Mouse (Mus musculus): ENCODE measurements around the gene Mmp20. TPM values are rescaled to one million over a fixed set of nuclear protein-coding genes. Genes with fewer than 3 reads are reported as not detected.

Mmp20 gene
- total and polyA plus RNA-seq, 3 experiments, result not detected

DNA sequence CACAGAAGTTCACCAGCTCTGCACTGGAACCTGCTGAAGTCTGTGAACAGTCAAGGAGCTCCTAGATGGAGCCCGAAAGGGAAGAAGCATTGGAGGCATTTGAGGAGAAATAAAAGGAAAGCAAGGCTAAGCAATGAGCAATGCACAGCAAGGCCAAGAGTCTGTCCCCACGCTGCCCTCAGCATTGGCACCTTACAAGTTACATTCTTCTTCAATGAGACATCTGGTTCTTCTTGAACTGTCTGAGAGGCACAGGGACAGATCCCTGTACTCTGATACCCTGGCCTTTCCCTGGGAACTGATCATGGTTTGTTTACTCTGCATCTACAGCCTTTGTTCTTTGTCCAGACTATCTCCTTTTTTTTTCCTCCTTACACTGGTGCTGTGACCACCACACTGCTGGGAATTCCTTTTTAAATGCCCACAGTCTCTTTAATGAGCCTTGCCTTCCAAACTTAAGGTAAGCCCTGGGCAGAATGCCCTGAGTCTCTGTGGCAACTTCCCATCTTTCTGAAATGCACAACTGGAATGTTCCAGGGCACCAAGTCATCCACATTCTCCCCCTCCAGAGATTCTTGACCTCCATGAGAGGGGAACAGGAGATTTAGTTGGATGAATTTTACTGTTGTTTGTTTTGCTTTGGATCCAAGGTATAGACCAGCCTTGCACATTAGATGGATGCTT lies 50.3 kb downstream of the Mmp20 start:
- 56% methylated on average over 2 of the region's 2 CpGs for WGBS
- H3K4me3 ChIP-seq, result no peak overlapping the region
- no peak overlapping the region for H3K9ac ChIP-seq (ENCODE audit: low read depth, low read length)
- intact Hi-C loops (cut with DNase I), result no loop called here
- H3K4me1 ChIP-seq (ENCODE audit: control insufficient read depth, insufficient read depth, low read length), result no peaks in the 10 kb centered on the region
- H3K27me3 ChIP-seq (ENCODE audit: control insufficient read depth, insufficient read depth, low read length), result no peaks in the 10 kb centered on the region
- H3K36me3 ChIP-seq (ENCODE audit: control insufficient read depth, insufficient read depth, low read length), result no peaks in the 10 kb centered on the region
- TF ChIP-seq EP300 (IDR thresholded peaks at IDR 0.05; ENCODE audit: insufficient read depth, low read depth, low read length), result no peak
- no peak for TF ChIP-seq POLR2A (IDR thresholded peaks at IDR 0.05; ENCODE audit: insufficient read depth, low read depth, low read length)
- TF ChIP-seq CTCF (IDR thresholded peaks at IDR 0.05), result no peak
- no peak overlapping the region for H3K27ac ChIP-seq
- H3K79me2 ChIP-seq (replicated peaks; ENCODE audit: control insufficient read depth, insufficient read depth, low read length), result no peaks in the 10 kb centered on the region
- no peak for DNase-seq

DNA sequence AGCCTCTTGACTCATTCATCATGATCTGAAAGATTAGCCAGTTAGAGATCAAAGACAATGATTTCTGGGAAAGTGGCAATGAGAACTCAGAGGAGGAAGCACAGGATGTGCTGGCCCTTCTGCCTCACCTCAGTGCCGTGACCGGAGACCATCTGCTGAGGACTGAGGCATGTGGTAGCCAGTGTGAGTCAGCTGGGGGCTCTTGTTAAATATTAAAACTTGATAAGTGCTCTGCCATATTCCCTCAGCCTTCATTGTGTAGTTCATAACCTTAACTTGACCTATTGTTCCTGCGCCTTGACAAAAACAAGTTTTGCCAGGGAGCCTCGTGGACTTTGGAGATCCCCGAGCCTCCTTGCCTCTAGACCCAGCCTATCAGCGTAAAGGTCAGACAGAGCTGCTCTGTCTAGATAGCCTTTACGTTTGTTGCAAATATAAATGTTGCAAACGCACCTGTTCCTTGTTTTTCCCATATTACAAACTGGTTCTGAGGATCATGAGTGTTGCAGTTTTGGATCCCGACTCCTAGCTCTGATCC lies 54.1 kb downstream of the Mmp20 start:
- TF ChIP-seq POLR2A (IDR thresholded peaks at IDR 0.05; ENCODE audit: insufficient read depth, low read depth, low read length) (no peak), EP300 (IDR thresholded peaks at IDR 0.05; ENCODE audit: insufficient read depth, low read depth, low read length) (no peak), CTCF (IDR thresholded peaks at IDR 0.05) (no peak)
- H3K27ac ChIP-seq, result no peak overlapping the region
- no peak for DNase-seq
- no peak overlapping the region for H3K9ac ChIP-seq (ENCODE audit: low read depth, low read length)
- H3K27me3 ChIP-seq (ENCODE audit: control insufficient read depth, insufficient read depth, low read length), result no peaks in the 10 kb centered on the region
- no peaks in the 10 kb centered on the region for H3K79me2 ChIP-seq (replicated peaks; ENCODE audit: control insufficient read depth, insufficient read depth, low read length)
- H3K4me1 ChIP-seq (ENCODE audit: control insufficient read depth, insufficient read depth, low read length), result no peaks in the 10 kb centered on the region
- 74% methylated on average over 9 of the region's 9 CpGs for WGBS
- intact Hi-C loops (cut with DNase I), result no loop called here
- H3K36me3 ChIP-seq (ENCODE audit: control insufficient read depth, insufficient read depth, low read length), result no peaks in the 10 kb centered on the region
- no peak overlapping the region for H3K4me3 ChIP-seq

DNA sequence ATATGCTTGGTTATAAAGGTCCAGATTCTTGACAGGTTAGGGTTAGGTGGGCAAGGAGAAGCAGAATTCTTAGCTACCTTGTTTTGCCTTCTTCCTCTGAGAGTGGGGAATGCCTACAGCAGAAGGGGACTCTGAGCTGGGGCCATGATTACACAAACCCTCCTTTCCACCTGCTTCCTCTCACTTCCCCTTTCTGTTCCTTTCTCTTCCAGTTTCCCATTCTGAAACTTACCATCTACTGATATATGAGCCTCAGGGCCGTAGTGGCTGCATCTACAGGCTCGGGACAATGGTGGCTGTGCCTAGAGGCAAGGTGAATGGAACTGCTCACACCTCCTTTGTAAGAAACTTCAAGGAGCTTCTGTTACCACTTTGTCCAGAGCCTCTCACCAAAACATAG lies 58.0 kb downstream of the Mmp20 start:
- H3K4me1 ChIP-seq (ENCODE audit: control insufficient read depth, insufficient read depth, low read length), result no peaks in the 10 kb centered on the region
- WGBS, result 44% methylated on average over 2 of the region's 2 CpGs
- no peak overlapping the region for H3K4me3 ChIP-seq
- no peak for DNase-seq
- intact Hi-C loops (cut with DNase I), result no loop called here
- no peaks in the 10 kb centered on the region for H3K27me3 ChIP-seq (ENCODE audit: control insufficient read depth, insufficient read depth, low read length)
- H3K79me2 ChIP-seq (replicated peaks; ENCODE audit: control insufficient read depth, insufficient read depth, low read length), result no peaks in the 10 kb centered on the region
- no peak overlapping the region for H3K27ac ChIP-seq
- TF ChIP-seq POLR2A (IDR thresholded peaks at IDR 0.05; ENCODE audit: insufficient read depth, low read depth, low read length) (no peak), EP300 (IDR thresholded peaks at IDR 0.05; ENCODE audit: insufficient read depth, low read depth, low read length) (no peak), CTCF (IDR thresholded peaks at IDR 0.05) (no peak)
- no peak overlapping the region for H3K9ac ChIP-seq (ENCODE audit: low read depth, low read length)
- H3K36me3 ChIP-seq (ENCODE audit: control insufficient read depth, insufficient read depth, low read length), result no peaks in the 10 kb centered on the region

DNA sequence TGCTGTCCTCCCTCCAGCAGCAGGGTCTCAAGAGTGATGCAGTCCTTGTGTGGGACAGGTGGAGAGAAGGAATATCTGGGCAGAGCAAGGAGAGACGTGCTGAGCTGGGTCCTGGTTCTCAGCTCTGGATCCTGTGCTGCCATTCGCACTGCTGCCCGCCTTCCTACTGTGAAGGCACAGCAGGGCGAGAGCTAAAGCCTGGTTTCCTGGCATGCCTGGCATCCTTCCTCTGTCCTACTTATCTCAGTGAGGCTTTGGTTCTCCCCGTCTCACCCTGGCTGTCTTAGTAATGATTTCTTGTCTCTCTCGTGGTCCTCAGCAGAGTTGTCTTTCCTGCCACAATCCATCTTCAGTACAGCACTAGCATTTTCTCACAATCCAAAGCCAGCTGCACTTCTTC lies 61.8 kb downstream of the Mmp20 start:
- Histone ChIP-seq H3K9ac (ENCODE audit: low read depth, low read length) (no peak overlapping the region), H3K79me2 (replicated peaks; ENCODE audit: control insufficient read depth, insufficient read depth, low read length) (no peaks in the 10 kb centered on the region), H3K4me3 (no peak overlapping the region), H3K36me3 (ENCODE audit: control insufficient read depth, insufficient read depth, low read length) (no peaks in the 10 kb centered on the region), H3K4me1 (ENCODE audit: control insufficient read depth, insufficient read depth, low read length) (no peaks in the 10 kb centered on the region), H3K27ac (no peak overlapping the region), H3K27me3 (ENCODE audit: control insufficient read depth, insufficient read depth, low read length) (no peaks in the 10 kb centered on the region)
- 36% methylated on average over 6 of the region's 6 CpGs for WGBS
- intact Hi-C loops (cut with DNase I), result no loop called here
- DNase-seq, result no peak
- no peak for TF ChIP-seq POLR2A (IDR thresholded peaks at IDR 0.05; ENCODE audit: insufficient read depth, low read depth, low read length)
- TF ChIP-seq CTCF (IDR thresholded peaks at IDR 0.05), result no peak
- TF ChIP-seq EP300 (IDR thresholded peaks at IDR 0.05; ENCODE audit: insufficient read depth, low read depth, low read length), result no peak

DNA sequence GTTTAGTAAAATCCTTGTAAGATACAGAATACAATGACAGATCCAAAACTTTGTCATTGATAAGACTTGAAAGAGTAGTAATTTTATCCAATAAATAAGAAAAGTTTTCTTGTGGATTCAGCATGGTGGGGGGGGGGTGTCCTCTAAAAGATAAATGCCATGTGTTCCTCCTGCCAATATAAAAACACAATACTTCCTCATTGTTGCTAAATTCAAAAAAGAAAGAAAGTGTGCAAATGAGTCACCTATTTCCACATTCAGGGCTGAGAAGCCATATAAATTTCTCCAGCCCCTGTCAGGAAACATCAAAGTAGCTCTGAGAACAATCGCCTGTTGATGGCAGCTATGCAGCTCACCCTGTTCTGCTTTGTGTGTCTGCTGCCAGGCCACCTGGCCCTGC lies 63.8 kb downstream of the Mmp20 start, which contains the start of gene Mmp7:
Gene Mmp7 (plus strand): TSS at position 301 of the 400 bp plus-strand sequence.
- DNase-seq, result no peak
- no peaks in the 10 kb centered on the region for H3K27me3 ChIP-seq (ENCODE audit: control insufficient read depth, insufficient read depth, low read length)
- no peaks in the 10 kb centered on the region for H3K4me1 ChIP-seq (ENCODE audit: control insufficient read depth, insufficient read depth, low read length)
- H3K9ac ChIP-seq (ENCODE audit: low read depth, low read length), result no peak within 1 kb of the TSS
- TF ChIP-seq CTCF (IDR thresholded peaks at IDR 0.05) (no peak), EP300 (IDR thresholded peaks at IDR 0.05; ENCODE audit: insufficient read depth, low read depth, low read length) (no peak), POLR2A (IDR thresholded peaks at IDR 0.05; ENCODE audit: insufficient read depth, low read depth, low read length) (no peak)
- no peak within 1 kb of the TSS for H3K27ac ChIP-seq
- intact Hi-C loops (cut with DNase I), result no loop called here
- no peaks in the 10 kb centered on the region for H3K36me3 ChIP-seq (ENCODE audit: control insufficient read depth, insufficient read depth, low read length)
- no peak within 1 kb of the TSS for H3K4me3 ChIP-seq
- H3K79me2 ChIP-seq (replicated peaks; ENCODE audit: control insufficient read depth, insufficient read depth, low read length), result no peaks in the 10 kb centered on the region
- WGBS, result 67% methylated on average over 1 of the region's 1 CpGs

DNA sequence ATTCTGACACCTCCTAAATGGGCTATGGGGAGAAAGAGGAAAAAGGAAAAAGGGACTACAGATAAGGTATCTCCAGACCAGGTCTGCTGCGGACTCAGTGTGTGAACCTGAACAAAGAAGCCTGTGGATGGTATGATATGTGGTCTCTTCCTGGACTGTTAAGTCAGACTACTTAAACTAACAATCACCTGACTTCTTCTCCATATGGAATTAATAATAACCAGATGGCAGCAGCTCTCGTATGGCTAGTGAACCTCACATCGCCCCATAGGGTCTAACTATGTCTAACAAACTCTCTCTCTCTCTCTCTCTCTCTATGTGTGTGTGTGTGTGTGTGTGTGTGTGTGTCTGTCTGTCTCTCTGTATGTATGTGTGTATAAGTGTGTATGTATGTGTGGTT lies 65.9 kb downstream of the Mmp20 start:
- Histone ChIP-seq H3K4me1 (ENCODE audit: control insufficient read depth, insufficient read depth, low read length) (no peaks in the 10 kb centered on the region), H3K79me2 (replicated peaks; ENCODE audit: control insufficient read depth, insufficient read depth, low read length) (no peaks in the 10 kb centered on the region), H3K36me3 (ENCODE audit: control insufficient read depth, insufficient read depth, low read length) (no peaks in the 10 kb centered on the region), H3K9ac (ENCODE audit: low read depth, low read length) (no peak overlapping the region), H3K4me3 (no peak overlapping the region), H3K27ac (no peak overlapping the region), H3K27me3 (ENCODE audit: control insufficient read depth, insufficient read depth, low read length) (no peaks in the 10 kb centered on the region)
- WGBS, result 69% methylated on average over 3 of the region's 3 CpGs
- no peak for DNase-seq
- TF ChIP-seq EP300 (IDR thresholded peaks at IDR 0.05; ENCODE audit: insufficient read depth, low read depth, low read length) (no peak), CTCF (IDR thresholded peaks at IDR 0.05) (no peak), POLR2A (IDR thresholded peaks at IDR 0.05; ENCODE audit: insufficient read depth, low read depth, low read length) (no peak)
- intact Hi-C loops (cut with DNase I), result no loop called here

Data from heart, adult 2 months (tissue).